Mouse (Mus musculus): Measurements from ENCODE around the gene Cldn14.

The Cldn14 gene

DNA sequence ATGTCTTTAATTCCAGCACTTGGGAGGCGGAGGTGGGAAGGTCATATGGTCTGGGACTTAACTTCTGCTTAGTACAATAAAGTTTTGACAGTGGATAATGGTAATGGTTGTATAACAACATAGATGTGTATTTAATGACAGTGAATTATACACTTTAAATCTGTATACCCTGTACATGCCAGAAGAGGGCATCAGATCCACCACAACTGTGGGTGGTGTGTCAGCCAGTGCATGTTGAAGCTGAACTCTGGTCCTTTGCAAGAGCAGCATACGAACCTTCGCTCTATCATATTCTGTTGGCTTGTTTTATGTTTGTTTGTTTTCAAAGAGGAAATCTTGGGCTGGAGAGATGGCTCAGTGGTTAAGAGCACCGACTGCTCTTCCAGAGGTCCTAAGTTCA lies 61.2 kb downstream of the Cldn14 start:
- Histone ChIP-seq H3K27me3 (ENCODE audit: insufficient read depth, low read length) (no peaks in the 10 kb centered on the region; the same call in 1 of the 2 replicates), H3K36me3 (ENCODE audit: insufficient read depth, low read length) (no peaks in the 10 kb centered on the region), H3K9me3 (ENCODE audit: low read length) (no peaks in the 10 kb centered on the region), H3K4me1 (replicated peaks; ENCODE audit: low read depth, low read length) (peaks cover 19% of the 10 kb centered on the region), H3K4me3 (replicated peaks; ENCODE audit: low read length) (no peak overlapping the region)
- TF ChIP-seq NANOG (IDR thresholded peaks at IDR 0.05; ENCODE audit: borderline replicate concordance, low read length) (no peak), CTCF (conservative IDR thresholded peaks at IDR 0.05; ENCODE audit: low read length) (no peak), POU5F1 (IDR thresholded peaks at IDR 0.05; ENCODE audit: borderline replicate concordance, low read length) (no peak)

DNA sequence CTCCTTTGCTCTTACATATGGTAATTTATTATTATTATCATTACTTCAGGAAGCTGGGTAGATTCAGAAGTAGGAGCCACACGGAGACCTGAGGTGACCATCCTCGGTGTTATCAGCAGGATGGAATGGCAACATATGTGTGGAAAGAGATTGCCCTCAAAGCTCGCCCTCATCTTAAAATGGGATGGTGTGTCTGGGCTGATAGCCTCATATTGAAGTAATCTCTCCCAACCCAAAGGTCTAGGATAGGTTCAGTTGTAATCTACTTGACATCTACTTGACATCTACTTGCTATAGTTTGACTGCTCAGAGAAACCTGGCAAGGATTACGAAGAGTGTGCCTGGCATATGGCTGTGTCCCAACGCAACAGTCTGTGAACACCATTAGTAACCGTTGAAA lies 64.3 kb downstream of the Cldn14 start:
- H3K27me3 ChIP-seq (ENCODE audit: insufficient read depth, low read length), result no peaks in the 10 kb centered on the region; the same call in 1 of the 2 replicates
- no peaks in the 10 kb centered on the region for H3K36me3 ChIP-seq (ENCODE audit: insufficient read depth, low read length)

DNA sequence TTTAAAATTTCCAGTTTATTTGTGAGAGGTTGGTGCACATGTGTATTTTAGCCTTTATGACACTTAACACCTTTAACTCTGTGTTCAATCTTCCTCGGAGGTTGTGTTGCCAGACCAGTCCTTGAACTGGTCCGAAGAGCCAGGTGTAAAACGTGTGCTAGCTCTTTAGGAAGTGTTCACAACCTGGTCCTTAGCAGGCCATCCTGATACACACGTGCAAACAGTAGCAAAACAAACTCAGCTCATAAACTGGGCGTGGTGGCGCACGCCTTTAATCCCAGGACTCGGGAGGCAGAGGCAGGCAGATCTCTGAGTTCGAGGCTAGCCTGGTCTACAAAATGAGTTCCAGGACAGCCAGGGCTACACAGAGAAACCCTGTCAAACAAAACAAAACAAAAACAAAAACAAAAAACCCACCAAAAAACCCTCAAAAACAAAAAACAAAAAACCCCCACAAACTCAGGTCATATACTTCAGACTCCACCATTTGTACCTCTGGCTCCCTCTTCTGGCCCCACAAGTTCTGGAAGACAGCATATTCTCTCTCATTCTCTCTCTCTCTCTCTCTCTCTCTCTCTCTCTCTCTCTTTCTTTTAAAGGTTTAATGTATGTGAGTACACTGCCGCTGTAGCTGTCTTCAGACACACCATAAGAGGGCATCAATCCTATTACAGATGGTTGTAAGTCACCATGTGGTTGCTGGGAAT lies 65.7 kb downstream of the Cldn14 start:
- Histone ChIP-seq H3K27me3 (ENCODE audit: insufficient read depth, low read length) (no peaks in the 10 kb centered on the region; the same call in 1 of the 2 replicates), H3K4me3 (replicated peaks; ENCODE audit: low read length) (no peak overlapping the region), H3K9me3 (ENCODE audit: low read length) (no peaks in the 10 kb centered on the region), H3K4me1 (replicated peaks; ENCODE audit: low read depth, low read length) (peaks cover 22% of the 10 kb centered on the region), H3K36me3 (ENCODE audit: insufficient read depth, low read length) (no peaks in the 10 kb centered on the region)
- TF ChIP-seq NANOG (IDR thresholded peaks at IDR 0.05; ENCODE audit: borderline replicate concordance, low read length), result no peak
- no peak; the same call in 1 of the 2 replicates for TF ChIP-seq CTCF (conservative IDR thresholded peaks at IDR 0.05; ENCODE audit: low read length)
- no peak for TF ChIP-seq POU5F1 (IDR thresholded peaks at IDR 0.05; ENCODE audit: borderline replicate concordance, low read length)

More for the DNA sequence above, 64.3 kb downstream of the Cldn14 start:
- Histone ChIP-seq H3K4me3 (replicated peaks; ENCODE audit: low read length) (no peak overlapping the region), H3K4me1 (replicated peaks; ENCODE audit: low read depth, low read length) (peaks cover 19% of the 10 kb centered on the region), H3K9me3 (ENCODE audit: low read length) (no peaks in the 10 kb centered on the region)
- TF ChIP-seq POU5F1 (IDR thresholded peaks at IDR 0.05; ENCODE audit: borderline replicate concordance, low read length) (no peak), NANOG (IDR thresholded peaks at IDR 0.05; ENCODE audit: borderline replicate concordance, low read length) (no peak), CTCF (conservative IDR thresholded peaks at IDR 0.05; ENCODE audit: low read length) (no peak)

DNA sequence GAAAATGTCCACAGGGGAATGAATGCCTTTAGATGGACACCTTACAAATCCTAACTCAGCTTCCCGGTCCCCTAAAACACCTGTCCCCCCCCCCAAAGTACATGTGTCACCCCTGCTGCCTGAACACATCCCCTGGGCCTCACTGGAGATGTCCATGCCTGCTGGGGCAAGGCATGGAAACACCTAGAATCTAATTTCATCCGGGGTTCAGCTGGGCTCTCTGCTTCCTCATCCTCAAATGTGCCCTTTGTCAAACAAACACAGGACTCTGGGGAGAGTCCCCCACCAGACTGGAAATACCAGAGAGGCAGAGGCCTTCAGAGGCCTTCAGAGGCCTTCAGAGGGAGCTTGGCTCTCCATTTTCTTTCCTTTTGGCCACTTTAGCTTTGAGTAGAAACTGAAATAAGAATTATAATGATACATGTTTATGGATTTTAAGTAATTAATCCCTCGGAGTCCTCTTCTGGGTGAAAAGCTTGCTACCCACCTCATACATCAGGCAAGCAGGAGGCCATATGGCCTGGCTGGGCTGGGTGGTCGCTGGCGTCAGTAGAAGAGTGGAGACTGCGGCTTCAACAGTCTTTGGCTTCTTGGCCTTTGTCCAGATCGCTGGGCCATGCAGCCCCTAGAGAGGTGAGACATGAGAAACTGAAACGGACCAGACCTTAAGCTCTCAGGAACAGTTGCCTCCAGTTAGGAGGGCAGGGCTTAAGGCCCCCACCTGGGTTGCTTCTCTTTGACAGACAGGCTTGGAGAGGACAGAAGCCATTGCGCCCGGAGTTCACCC lies 66.7 kb downstream of the Cldn14 start:
- H3K36me3 ChIP-seq (ENCODE audit: insufficient read depth, low read length), result no peaks in the 10 kb centered on the region
- H3K4me1 ChIP-seq (replicated peaks; ENCODE audit: low read depth, low read length), result peaks cover 22% of the 10 kb centered on the region
- TF ChIP-seq CTCF (conservative IDR thresholded peaks at IDR 0.05; ENCODE audit: low read length), result no peak
- TF ChIP-seq NANOG (IDR thresholded peaks at IDR 0.05; ENCODE audit: borderline replicate concordance, low read length), result no peak
- no peak for TF ChIP-seq POU5F1 (IDR thresholded peaks at IDR 0.05; ENCODE audit: borderline replicate concordance, low read length)
- no peaks in the 10 kb centered on the region for H3K9me3 ChIP-seq (ENCODE audit: low read length)
- H3K4me3 ChIP-seq (replicated peaks; ENCODE audit: low read length), result no peak overlapping the region
- H3K27me3 ChIP-seq (ENCODE audit: insufficient read depth, low read length), result peaks cover 1% of the 10 kb centered on the region

DNA sequence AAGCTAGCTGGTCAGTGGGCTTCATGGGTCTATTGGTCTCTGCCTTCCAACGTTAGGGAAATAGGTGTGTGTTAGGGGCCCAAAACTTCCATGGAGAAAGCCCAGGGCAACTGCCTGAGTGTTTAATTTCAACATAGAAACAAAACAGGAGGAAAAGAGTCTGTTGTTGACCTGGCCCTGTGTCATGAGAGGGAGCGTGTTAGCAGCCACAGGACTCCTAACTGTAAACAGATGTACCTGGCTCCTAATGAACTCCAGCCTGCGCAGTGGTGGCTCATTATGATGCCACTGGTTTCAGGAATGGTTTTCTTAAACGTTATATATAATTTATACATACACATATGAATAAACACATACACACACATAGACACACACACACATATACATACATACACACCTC lies 68.7 kb downstream of the Cldn14 start:
- H3K4me1 ChIP-seq (replicated peaks; ENCODE audit: low read depth, low read length), result peaks cover 26% of the 10 kb centered on the region
- no peaks in the 10 kb centered on the region for H3K36me3 ChIP-seq (ENCODE audit: insufficient read depth, low read length)
- H3K4me3 ChIP-seq (replicated peaks; ENCODE audit: low read length), result no peak overlapping the region
- TF ChIP-seq NANOG (IDR thresholded peaks at IDR 0.05; ENCODE audit: borderline replicate concordance, low read length), result no peak
- no peak for TF ChIP-seq CTCF (conservative IDR thresholded peaks at IDR 0.05; ENCODE audit: low read length)
- TF ChIP-seq POU5F1 (IDR thresholded peaks at IDR 0.05; ENCODE audit: borderline replicate concordance, low read length), result no peak
- no peaks in the 10 kb centered on the region for H3K9me3 ChIP-seq (ENCODE audit: low read length)
- H3K27me3 ChIP-seq (ENCODE audit: insufficient read depth, low read length), result peaks cover 13% of the 10 kb centered on the region

DNA sequence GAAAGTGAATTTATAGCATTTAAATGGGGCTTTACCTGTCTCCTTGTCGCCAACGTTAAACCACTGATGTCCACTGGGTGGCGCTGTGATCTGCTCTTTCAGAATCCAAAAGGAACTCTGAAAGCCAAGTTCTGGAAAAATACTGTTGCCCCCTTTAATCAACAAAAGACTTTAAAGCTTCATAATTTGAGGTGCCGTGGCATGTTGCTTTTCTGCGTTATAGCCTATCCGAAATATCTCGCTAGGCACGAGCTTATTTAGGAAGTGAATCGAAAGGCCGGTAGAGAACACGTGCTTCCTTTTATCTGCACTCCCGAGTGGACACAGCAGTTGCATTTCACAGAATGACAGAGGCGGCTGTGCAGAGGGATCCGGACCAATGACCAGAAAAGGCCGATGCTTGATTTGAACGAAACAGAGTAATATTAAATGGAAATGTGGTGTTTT lies 70.2 kb downstream of the Cldn14 start:
- Histone ChIP-seq H3K4me3 (replicated peaks; ENCODE audit: low read length) (no peak overlapping the region), H3K36me3 (ENCODE audit: insufficient read depth, low read length) (no peaks in the 10 kb centered on the region), H3K9me3 (ENCODE audit: low read length) (no peaks in the 10 kb centered on the region), H3K4me1 (replicated peaks; ENCODE audit: low read depth, low read length) (peaks cover 37% of the 10 kb centered on the region), H3K27me3 (ENCODE audit: insufficient read depth, low read length) (peaks cover 13% of the 10 kb centered on the region)
- TF ChIP-seq POU5F1 (IDR thresholded peaks at IDR 0.05; ENCODE audit: borderline replicate concordance, low read length) (no peak), CTCF (conservative IDR thresholded peaks at IDR 0.05; ENCODE audit: low read length) (peak; percentile 87), NANOG (IDR thresholded peaks at IDR 0.05; ENCODE audit: borderline replicate concordance, low read length) (no peak)

DNA sequence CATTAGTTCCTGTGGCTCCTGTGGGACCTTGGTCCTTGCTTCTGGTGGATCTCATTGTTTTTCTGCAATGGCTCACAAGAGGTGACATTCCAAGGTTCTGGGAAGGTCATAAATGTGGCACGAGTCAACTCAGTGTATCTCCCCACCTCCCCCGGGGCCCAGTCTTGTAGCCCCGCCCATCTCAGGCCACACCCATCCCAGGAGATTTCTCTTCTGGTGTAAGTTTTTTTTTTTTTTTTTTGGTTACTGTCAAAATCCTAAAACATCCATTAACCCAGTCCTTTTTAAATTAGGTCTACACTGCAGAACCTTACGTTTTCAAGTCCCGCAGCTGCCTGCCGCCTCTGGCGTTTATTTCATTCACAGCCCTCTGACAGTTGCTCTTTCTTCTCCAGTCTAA lies 73.6 kb downstream of the Cldn14 start:
- H3K4me3 ChIP-seq (replicated peaks; ENCODE audit: low read length), result no peak overlapping the region
- no peaks in the 10 kb centered on the region for H3K9me3 ChIP-seq (ENCODE audit: low read length)
- H3K27me3 ChIP-seq (ENCODE audit: insufficient read depth, low read length), result peaks cover 13% of the 10 kb centered on the region
- peaks cover 30% of the 10 kb centered on the region for H3K4me1 ChIP-seq (replicated peaks; ENCODE audit: low read depth, low read length)
- TF ChIP-seq NANOG (IDR thresholded peaks at IDR 0.05; ENCODE audit: borderline replicate concordance, low read length), result no peak
- TF ChIP-seq CTCF (conservative IDR thresholded peaks at IDR 0.05; ENCODE audit: low read length), result no peak
- no peak for TF ChIP-seq POU5F1 (IDR thresholded peaks at IDR 0.05; ENCODE audit: borderline replicate concordance, low read length)
- no peaks in the 10 kb centered on the region for H3K36me3 ChIP-seq (ENCODE audit: insufficient read depth, low read length)

DNA sequence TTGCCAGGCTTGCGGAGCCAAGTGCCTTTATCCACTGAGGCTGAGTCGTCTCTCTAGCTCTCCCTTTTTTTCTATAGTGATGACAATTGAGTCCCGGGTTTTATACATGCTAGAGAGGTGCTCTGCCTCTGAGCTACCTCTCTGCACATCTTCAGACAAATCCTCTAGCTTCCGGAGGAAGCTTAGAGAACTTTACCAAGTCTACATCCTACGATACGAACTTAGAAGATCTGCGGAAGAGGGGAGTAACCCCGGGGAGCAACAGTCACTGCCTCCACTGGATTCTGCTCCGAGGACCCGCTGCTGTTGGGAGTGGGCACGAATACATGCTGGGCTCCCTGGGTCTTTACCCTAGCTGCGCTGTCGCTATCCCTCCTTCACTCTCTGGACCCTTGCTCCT lies 74.0 kb downstream of the Cldn14 start:
- Histone ChIP-seq H3K4me1 (replicated peaks; ENCODE audit: low read depth, low read length) (peaks cover 30% of the 10 kb centered on the region), H3K4me3 (replicated peaks; ENCODE audit: low read length) (no peak overlapping the region), H3K9me3 (ENCODE audit: low read length) (no peaks in the 10 kb centered on the region), H3K27me3 (ENCODE audit: insufficient read depth, low read length) (peaks cover 13% of the 10 kb centered on the region), H3K36me3 (ENCODE audit: insufficient read depth, low read length) (no peaks in the 10 kb centered on the region)
- TF ChIP-seq NANOG (IDR thresholded peaks at IDR 0.05; ENCODE audit: borderline replicate concordance, low read length) (no peak), POU5F1 (IDR thresholded peaks at IDR 0.05; ENCODE audit: borderline replicate concordance, low read length) (no peak), CTCF (conservative IDR thresholded peaks at IDR 0.05; ENCODE audit: low read length) (no peak)

All from E14TG2a.4 (cell line).